Mouse (Mus musculus) retina, postnatal 7 days (tissue): Measurements from ENCODE around the gene Adgrl2.

Experiments
- DNase-seq: peaks from one replicate; pipeline ENCODE4 v3.0.0-alpha.2; 2012; ENCODE audit warnings: low read depth, low spot score

The Adgrl2 gene

DNA sequence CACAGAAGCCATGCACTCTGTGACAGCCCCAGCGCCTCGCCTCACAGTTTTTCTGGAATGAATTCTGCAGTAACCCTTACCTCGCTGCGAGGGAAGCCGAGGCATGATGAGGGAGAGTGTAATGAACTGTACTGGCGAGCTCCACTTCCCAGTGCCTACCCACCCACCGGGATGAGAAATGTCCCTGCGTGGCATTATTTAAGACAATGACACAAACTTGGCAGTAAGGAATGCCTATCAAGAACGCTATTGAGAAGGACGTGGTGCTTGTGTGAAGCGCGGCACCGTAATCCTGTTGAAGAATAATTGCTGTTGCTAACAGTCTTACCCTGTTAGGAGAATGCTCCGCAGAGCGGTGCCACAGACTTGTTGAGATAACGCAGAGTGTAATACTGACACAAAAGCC lies 13.2 kb downstream of the Adgrl2 start:
- no peak for DNase-seq

DNA sequence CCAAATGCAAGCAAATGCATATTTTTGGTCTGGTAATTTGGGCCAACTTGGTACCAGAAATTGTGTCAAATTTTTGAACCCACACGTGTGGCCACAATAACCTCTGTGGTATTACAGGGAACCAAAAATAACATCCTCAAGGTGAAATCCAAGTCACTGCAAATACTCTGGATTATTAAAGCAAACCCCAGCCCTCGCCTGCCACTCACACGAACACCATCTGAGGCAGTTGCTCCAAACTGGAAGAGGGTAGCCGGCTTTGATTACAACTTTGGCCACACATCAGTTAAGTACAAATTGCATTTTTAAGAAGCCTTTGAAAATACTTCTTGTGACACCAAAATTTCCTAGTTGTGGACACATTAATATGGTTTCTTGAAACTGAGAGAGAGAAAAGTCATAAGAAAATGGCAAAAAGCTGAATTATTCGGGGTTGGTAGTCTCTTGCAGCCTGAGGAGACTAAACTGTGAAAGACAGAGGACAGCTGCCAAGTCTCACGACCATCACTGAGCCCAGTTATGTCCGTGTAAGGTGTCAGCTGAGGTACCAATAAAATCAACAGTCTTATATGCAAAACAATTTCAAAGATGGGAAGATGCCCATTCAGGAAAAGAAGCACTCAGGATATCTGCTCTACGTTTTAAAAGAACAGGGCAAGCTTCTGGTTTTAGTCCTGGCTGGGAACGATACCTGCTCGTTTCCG lies 18.3 kb downstream of the Adgrl2 start:
- DNase-seq = no peak

DNA sequence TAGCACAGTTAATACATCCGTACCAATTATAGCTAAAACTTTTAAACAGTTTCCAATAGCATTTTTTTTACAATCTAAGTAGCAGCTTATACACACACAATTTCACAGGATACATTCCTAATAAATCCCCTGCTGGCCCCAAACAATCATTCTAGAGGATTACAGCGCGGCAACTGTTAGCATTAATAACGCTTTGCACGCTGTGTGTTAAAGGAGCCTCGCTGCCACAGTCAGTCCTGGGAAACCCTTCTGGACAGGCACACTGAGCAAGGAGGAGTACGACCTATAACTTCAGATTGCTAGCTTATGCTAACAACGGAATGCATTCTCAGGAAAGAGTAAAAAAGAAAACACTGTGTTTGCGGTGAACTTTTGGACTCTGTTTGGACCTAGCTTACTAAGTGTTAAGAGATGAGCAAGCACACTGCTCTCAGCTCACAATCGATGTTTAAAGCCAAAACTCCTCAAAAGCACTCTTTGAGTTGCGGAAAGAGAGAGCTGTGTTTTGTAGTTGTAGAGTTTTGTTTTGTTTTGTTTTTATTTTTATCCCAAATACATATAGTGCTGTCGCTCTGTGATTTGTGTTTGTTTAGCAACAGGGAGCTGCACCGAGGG lies 25.3 kb downstream of the Adgrl2 start:
- no peak for DNase-seq

DNA sequence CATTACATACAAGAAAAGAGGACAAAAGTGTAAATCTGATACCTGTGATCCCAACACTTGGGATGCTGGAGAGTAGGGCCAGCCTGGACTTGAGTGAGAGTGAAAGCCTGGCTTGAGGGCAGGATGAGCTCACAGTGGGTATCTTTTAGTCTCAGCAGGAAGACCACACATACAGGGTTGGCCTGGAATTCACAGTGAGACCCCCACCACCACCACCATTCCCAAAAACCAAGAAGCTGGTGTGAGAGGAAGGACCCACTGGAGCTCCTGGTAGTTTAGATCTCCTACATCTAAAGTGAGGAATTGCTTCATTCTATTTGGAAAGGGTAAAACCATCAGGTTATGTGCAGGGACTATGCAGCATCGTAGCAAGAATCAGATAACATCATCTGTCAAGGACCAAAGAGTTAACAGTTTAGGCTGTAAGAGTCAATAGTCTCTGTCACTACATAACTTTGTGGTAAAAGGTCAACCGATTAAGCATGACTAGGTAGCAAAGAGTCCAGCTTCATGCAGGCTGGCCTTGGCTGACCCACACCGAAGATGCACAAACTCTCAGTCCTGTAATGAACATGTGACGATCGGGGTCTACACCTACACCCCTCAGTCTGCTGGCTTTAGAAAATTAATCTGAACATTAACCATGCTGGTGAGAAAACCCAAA lies 26.8 kb downstream of the Adgrl2 start:
- no peak for DNase-seq

DNA sequence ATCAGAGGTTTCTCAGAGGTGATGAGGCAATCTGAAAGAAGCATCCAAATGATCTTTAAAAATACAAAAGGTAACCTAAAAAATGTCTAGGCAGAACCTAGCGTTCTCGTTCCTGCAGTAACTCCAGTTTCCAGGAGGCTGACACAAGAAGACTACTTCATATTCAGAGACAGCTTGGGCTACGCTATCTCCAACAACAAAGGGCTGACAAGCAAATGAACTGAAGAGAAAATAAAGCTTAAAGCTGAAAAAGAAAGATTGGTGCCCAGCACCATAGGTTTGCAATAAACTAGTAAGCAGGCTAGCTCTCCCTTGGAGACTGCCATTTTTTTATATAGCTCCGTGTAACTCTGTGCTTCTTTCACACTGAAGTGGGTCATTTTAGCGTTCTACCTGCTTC lies 28.7 kb downstream of the Adgrl2 start:
- no peak for DNase-seq

DNA sequence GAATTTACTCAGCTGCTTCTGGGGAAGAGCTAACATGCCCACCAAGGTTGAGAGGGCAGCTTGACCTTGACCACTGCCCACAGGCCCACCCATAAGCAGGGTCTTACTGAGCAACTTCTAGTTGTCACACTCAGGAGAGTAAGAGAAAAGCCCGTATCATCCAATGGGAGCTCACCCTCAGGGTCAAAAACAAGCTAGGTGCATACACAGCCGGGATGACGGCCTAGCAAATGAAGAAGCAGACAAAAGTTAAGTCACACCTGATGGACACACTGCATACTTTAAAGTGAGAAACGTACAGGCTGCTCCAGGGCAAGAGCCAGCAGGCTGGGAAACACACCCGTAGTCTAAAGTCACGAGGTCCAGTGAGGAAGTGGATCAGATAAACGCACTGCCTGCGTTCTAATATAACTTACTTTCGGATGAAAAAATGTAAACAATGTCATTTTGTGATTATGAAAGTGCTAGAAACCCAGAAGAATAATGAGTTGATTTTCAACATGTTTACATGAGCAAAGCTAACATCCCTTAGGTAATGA lies 29.5 kb downstream of the Adgrl2 start:
- DNase-seq = no peak

DNA sequence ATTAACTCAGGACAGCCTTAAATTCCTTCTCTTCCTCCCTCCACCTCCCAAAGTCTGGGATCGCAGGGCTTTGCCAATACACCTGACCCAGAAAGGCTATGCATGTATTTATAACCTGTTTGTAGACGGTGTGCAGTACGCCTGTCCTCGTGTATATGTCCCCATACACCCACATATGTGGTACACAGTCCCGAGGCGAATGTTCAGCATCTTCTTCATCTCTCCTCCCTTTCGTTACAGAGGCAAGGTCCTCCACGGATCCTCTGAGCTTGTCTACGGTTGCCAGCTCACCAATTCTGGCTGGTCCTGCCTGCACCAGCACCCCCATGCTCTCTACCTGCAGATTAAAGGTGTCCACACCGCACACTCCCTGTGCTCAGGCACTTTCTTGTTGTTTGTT lies 30.1 kb downstream of the Adgrl2 start:
- no peak for DNase-seq

DNA sequence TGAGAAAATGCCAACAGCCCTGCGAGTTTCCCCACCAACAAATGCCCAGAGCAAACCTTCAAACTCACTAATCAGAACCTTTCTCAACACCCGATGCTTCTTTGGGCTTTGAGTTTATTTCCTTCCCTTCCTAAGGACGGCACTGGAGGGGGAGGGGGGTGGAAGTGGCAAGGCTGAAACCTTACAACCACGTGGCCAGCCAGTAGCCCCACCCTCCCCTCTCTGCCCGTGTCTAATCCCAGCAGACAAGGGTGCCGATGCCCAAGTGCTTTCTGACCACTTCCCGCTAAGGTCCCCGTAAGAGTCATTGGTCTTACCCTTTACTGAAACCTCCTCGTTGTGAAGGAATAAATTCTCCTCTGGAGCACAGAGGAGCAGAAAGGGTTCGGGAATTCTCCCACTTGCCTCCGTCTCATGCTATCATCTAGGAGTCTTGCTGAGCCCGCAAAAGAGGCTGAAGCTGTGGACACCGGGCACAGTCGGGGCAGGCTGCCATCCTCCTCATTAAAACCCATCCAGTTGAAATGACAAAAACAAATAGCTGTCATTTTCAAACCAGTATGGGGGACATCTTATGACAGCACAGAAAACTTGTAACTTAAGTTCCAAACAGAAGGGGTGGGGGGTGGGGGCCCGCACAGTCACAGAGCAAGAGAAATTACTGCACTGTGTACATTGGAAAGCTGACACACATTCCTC lies 30.9 kb downstream of the Adgrl2 start:
- no peak for DNase-seq

DNA sequence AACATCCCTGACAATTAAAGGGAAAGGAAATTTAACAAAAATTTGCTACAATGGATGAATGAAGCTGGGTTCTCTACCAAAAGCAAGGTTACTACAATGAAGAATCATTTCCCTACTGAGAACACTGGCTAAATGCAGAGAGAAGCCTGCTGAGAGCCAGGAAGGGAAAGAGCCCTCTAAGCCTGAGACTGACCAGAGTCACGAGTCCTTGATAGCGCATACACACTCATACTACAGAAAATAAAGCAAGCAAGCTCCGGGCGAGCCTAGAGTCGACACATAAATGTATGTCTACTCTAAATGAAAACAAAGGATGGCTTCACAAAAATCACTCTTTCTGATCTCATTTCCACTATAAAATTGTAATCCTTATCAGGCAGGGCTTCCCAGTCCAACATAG lies 31.6 kb downstream of the Adgrl2 start:
- DNase-seq = no peak

DNA sequence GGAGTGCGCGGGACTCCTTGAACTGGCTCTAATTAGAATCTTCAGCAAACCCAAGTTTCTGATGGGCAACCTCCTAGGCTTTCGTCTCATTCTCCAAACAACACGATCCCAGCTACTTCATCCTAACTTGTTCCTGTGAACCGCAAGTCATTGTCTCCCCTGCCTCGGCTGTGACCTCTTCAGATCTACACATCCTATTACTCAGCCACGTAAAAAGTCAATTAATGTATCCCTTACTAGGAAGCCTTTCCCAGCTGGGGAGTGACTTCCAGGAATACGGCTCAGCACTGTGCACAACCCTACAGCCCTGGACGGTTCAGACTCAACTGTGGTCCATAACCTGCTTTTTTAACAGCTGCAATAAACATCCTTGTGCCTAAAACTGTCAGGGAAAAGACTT lies 32.2 kb downstream of the Adgrl2 start:
- DNase-seq = no peak

DNA sequence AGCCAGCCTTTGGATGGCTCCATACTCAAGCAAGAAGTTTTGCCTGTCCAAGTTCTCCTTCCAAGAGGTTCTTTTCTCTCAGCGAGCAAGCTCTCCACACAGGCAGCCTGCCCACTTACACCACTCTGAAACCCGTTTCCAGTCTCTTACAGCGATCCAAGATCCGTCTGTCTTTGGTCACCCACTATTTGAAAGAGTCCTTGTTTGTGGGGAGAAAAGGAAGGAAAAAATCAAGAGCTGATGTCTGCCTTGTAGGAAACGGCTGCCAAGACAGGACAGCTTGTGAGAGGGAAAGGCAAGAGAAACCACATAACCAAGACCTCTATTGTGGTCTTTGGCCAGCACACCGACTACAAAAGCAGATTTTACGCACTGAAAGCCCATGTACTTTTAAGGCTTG lies 33.5 kb downstream of the Adgrl2 start:
- no peak for DNase-seq

DNA sequence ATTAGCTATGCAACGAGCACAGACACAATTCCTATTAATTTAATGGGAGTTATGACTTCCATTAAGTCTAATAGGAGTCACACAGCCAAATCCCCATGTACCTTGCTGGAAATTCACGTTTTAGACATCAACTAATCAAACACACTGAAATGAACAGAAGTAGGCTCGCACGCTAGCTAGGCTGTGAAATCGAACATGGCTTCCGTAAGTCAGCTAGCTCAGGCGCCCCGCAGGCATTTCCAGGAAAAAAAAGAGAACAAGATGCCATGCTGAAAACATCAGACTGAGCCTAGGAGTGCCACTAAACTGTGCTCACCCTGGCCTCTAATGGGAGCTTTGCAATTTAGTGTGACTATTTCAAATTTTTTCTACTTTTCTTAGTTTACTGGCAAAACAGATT lies 40.6 kb downstream of the Adgrl2 start:
- DNase-seq = no peak

DNA sequence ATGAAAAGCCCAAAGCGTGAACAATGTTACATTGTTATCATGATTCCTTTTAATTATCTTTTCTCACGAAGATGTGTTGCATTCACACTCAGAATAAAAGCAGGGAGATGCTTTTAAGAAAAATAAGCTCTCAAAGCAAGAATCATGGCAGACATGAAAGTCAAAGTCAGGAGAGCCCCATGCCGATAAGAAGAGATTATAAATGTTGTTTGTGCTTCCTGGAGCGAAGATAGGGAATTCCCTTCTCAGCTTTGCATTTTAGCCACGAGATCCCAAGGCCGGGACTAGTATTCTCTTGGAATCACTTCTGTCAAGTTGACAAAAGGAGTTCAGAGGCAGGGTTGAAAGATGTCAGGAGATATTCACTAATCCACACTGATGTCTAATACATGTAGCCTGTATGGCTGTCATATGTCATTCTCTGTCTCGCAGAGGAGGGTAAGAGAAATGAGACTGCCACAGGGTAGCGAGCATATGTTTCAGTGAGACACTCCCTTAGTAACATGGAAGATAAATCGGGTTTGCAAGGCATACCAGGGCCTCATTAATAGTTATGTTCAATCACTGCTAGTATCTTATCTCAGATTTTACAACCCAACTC lies 42.5 kb downstream of the Adgrl2 start:
- no peak for DNase-seq

DNA sequence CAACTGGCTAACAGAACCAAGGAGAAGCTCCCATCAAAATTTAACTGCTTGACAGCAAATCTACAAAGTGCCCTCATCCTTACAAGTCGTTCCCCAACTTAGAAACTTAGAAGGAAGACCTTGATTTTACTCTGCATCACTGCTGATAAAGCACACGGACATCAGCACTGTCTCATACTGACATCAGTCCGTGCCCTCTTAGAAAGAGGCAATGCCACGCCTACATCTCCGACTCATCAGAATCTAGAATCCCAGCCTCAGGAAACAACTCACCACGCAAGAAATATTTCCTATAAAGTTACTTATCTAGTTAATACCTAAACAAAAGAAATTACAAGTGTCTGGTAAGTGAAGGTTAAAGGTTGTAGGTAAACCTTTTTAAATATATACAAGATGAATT lies 43.1 kb downstream of the Adgrl2 start:
- DNase-seq = no peak

DNA sequence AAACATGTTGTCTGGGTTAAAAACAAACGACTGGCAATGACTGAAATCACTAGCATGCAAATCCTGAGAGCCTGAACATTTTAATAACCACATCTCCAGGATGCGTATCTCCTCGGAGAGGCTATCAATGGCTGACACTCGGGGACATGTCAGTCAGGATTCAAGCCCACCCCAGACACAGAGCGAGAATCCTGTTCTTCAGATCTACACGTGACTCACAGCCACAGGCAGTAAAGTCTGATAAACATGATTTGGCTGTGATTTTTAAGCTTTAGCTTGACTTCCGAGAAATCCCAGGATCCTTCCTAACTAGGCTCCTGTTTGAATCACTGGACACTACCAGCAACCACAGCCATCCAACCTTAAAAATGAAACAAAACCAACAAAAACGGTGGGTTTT lies 44.8 kb downstream of the Adgrl2 start:
- DNase-seq = no peak

DNA sequence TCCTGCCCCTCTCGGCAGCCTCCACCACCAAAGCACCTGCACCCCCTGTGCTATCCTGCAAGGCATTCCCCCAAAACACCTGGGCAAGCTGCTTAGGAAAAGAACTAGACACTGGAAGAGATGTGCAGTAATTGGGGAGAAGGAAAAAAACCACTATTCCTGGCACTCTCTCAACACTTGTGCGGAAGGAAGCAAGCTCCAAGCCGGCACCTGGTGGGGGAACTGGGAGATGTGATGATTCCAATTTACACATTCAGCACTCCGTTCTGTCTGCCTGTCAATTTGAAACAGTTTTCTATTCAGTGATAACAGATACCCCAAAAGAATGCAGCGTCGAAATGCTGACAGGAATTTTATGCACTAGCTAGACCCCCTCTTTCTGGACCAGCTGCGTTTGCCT lies 50.9 kb downstream of the Adgrl2 start:
- DNase-seq = no peak

DNA sequence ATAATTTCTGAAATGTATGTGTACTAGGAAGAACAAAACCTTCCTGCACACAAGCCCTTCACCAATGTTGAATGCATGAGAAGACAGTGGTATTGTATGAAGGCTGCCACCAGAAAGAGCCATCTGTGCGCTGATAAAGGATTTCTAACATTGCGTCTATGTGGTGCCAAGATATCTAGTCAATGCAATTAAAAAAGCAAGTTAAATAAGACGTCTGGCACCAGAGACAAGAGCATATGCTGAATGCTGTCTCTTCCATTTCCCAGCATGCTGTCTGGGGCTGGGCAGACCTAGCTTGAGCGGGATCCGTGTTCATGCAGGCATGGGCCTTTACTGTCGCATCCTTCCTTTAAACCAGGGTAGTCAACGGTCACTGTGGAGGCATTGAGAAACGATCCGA lies 55.3 kb downstream of the Adgrl2 start:
- DNase-seq = no peak

DNA sequence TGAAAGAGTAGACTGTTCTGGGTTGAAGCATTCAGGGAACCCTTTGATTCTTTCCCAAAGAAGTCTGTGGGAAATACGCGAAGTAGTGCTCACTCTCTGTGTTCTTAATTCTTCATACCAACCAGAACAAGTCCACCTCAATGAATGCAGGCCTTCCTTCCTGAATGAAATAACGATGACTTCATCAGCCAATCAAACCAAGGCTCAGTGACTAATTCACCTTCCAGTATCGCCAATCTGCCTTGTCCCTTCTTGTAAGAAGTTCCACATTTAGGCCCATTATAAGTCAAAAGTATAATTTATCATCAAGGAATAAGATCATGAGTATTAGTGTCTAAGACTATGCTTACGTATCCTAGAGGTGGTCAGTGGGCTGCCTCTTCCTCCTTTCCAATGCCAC lies 56.1 kb downstream of the Adgrl2 start:
- no peak for DNase-seq

DNA sequence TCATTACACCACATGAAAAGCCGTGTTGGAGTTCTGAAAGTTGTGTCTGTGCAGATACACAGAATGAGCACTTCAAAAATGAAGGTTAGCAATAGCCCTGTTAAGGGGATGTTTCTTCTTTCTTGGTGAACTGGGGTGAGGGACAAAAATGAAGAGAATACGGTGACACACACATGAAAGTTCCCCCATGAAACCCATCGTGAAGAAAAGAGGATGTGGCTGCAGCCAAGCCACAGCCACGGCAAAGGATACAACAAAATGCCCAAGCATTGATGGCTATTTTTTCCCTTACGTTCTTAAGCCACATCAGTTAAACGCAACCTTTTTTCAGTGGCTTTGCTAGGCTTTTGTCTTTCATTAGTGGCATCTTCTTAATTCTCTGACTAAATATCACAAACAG lies 57.2 kb downstream of the Adgrl2 start:
- no peak for DNase-seq

DNA sequence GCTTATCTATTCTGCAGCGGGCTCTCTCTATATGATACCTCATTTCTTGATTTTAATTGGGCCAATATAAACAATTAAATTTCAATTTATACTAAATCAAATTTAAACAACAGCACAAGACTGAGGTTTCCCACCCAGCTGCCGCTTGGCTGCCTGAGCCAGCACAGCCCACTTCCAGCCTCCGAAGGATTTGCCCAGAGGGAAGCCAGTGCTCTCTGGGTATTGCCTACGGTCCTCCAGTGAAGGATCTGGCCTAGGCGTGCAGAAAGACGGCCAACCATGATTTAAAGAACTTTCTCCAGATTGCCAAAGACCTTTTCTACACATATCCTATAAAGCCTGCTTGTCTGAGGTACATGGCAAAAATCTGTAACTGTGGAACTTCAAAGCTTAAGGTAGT lies 59.4 kb downstream of the Adgrl2 start:
- no peak for DNase-seq

DNA sequence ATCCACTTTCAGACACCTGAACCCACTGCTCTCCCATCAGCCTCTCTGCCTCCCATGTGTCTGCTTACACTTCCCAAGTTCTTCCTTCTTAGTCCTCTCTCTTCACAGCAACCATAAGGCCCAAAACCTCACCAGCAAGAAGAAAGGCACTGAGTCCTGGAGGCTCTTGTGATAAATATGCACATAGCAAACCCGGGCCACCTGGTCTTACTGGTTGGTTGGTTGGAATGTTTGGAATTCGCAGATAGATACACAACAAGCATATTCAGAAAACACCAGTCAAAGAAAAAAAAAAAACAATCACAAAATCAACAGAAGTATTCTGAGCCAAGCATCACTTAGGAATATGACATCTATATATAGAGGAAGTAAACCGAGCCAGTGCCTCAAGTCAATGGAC lies 64.0 kb downstream of the Adgrl2 start:
- DNase-seq = no peak

DNA sequence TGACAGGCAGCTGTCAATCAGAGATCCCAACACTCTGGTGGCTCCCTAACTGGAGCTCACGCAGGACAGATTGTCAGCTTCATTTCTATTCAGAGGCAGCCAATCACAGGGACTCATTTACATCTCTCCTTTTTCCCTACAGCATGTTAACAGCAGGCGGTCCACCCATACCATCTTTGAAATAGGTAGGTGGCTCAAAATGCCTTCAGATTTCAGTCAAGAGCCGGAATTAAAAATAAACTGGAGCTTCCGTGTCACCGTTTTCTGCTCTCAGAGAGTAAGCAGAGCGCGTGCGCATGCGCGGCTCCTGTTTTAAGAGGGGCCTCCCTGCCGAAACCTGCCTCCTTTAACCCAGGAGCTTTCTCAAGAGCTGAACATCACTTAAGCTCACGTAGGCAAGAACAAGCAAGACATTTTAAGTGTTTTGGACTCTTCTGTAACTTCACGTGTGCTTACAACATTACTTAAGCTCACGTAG lies 67.7 kb downstream of the Adgrl2 start:
- peak; percentile 16 for DNase-seq
